Mouse (Mus musculus): ENCODE measurements around the gene Erich4.

DNA sequence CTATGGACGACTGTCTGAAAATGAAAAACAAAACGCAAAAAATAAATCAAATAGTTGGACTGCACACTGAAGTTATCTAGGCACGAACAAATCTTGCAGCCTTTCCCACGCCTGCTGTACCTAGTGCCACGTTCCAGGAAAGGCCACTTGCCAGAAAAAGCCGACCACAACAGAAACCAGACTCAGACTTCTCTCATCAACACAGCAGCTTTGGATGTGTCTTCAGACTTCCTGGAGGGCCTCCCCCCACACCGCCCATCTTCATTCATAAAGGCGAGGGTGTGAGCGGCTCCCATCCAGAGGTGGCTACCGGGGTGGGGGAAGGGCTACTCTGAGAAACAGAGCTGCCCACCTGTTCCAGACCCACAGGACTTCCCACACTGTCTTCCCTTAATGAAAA lies 28.4 kb upstream of the Erich4 start:
- TF ChIP-seq POLR2A (IDR thresholded peaks at IDR 0.05; ENCODE audit: insufficient read depth, low read length) = no peak
- no peak for TF ChIP-seq CTCF (IDR thresholded peaks at IDR 0.05; ENCODE audit: low read depth, low read length)
- TF ChIP-seq EP300 (IDR thresholded peaks at IDR 0.05; ENCODE audit: insufficient read depth, low read depth, low read length) = no peak
